Mouse (Mus musculus): ENCODE results near the gene Cdcp1. TPM values are rescaled to one million over a fixed set of nuclear protein-coding genes. Genes with fewer than 3 reads are reported as not detected.

The Cdcp1 gene
- polyA plus RNA-seq, 1 experiment from 2014 or later: 0.14 TPM

- WGBS: 64% methylated on average over 9 of the region's 9 CpGs
- ATAC-seq (ENCODE audit: insufficient number of reproducible peaks, insufficient read depth, low FRiP score, low read depth): no peak
- H3K4me2 ChIP-seq (ENCODE audit: low read length): no peak overlapping the region
- H3K4me1 ChIP-seq (ENCODE audit: control insufficient read depth in 2 of 2, insufficient read depth in 2 of 2, low read length in 2 of 2): peaks cover 6 to 9% of the 10 kb centered on the region in 2 experiments; a peak in 3 of 4 replicates
- H3K9ac ChIP-seq (ENCODE audit: low read length): no peak overlapping the region
- H3K27me3 ChIP-seq (ENCODE audit: control insufficient read depth, insufficient read depth, low read length): peaks cover 22% of the 10 kb centered on the region; the same call in 1 of the 2 replicates
- H3K36me3 ChIP-seq (ENCODE audit: control insufficient read depth, insufficient read depth, low read length): no peaks in the 10 kb centered on the region
- no peaks in the 10 kb centered on the region for H3K9me3 ChIP-seq (ENCODE audit: control insufficient read depth, low read length)
- H3K27ac ChIP-seq (replicated peaks in 1 of 2; ENCODE audit: control insufficient read depth in 1 of 2, insufficient read depth in 1 of 2, low read depth in 2 of 2, low read length in 2 of 2): no peak overlapping the region
- no peak overlapping the region for H3K4me3 ChIP-seq (ENCODE audit: control insufficient read depth in 1 of 2, insufficient read depth in 1 of 2, low read depth in 1 of 2, low read length in 2 of 2)
Observed at GRCm38 (mm10) chr9:123213371-123213770, 2.5 kb downstream of the Cdcp1 start.

- WGBS: 94% methylated on average over 1 of the region's 1 CpGs
- Histone ChIP-seq H3K9ac (ENCODE audit: low read length) (no peak overlapping the region), H3K27ac (replicated peaks in 1 of 2; ENCODE audit: control insufficient read depth in 1 of 2, insufficient read depth in 1 of 2, low read depth in 2 of 2, low read length in 2 of 2) (no peak overlapping the region), H3K27me3 (ENCODE audit: control insufficient read depth, insufficient read depth, low read length) (no peaks in the 10 kb centered on the region), H3K4me3 (ENCODE audit: control insufficient read depth in 1 of 2, insufficient read depth in 1 of 2, low read depth in 1 of 2, low read length in 2 of 2) (no peak overlapping the region), H3K36me3 (ENCODE audit: control insufficient read depth, insufficient read depth, low read length) (no peaks in the 10 kb centered on the region), H3K9me3 (ENCODE audit: control insufficient read depth, low read length) (no peaks in the 10 kb centered on the region), H3K4me1 (ENCODE audit: control insufficient read depth in 2 of 2, insufficient read depth in 2 of 2, low read length in 2 of 2) (peaks cover 0 to 2% of the 10 kb centered on the region in 2 experiments; a peak in 1 of 4 replicates), H3K4me2 (ENCODE audit: low read length) (no peak overlapping the region)
- ATAC-seq (ENCODE audit: insufficient number of reproducible peaks, insufficient read depth, low FRiP score, low read depth): no peak
Observed at GRCm38 (mm10) chr9:123207895-123208294, 7.9 kb downstream of the Cdcp1 start.

GRCm38 (mm10) chr9:123206948-123207347, 8.9 kb downstream of the Cdcp1 start:
- no peak overlapping the region for H3K4me2 ChIP-seq (ENCODE audit: low read length)
- no peak overlapping the region for H3K27ac ChIP-seq (replicated peaks in 1 of 2; ENCODE audit: control insufficient read depth in 1 of 2, insufficient read depth in 1 of 2, low read depth in 2 of 2, low read length in 2 of 2)
- no peaks in the 10 kb centered on the region for H3K9me3 ChIP-seq (ENCODE audit: control insufficient read depth, low read length)
- no peak overlapping the region for H3K4me3 ChIP-seq (ENCODE audit: control insufficient read depth in 1 of 2, insufficient read depth in 1 of 2, low read depth in 1 of 2, low read length in 2 of 2)
- 74% methylated on average over 2 of the region's 2 CpGs for WGBS
- no peak for ATAC-seq (ENCODE audit: insufficient number of reproducible peaks, insufficient read depth, low FRiP score, low read depth)
- H3K4me1 ChIP-seq (ENCODE audit: control insufficient read depth in 2 of 2, insufficient read depth in 2 of 2, low read length in 2 of 2): peaks cover 0 to 2% of the 10 kb centered on the region in 2 experiments; a peak in 1 of 4 replicates
- H3K27me3 ChIP-seq (ENCODE audit: control insufficient read depth, insufficient read depth, low read length): no peaks in the 10 kb centered on the region
- no peaks in the 10 kb centered on the region for H3K36me3 ChIP-seq (ENCODE audit: control insufficient read depth, insufficient read depth, low read length)
- H3K9ac ChIP-seq (ENCODE audit: low read length): no peak overlapping the region

GRCm38 (mm10) chr9:123206526-123206925, 9.3 kb downstream of the Cdcp1 start:
- no peak for ATAC-seq (ENCODE audit: insufficient number of reproducible peaks, insufficient read depth, low FRiP score, low read depth)
- peaks cover 0 to 2% of the 10 kb centered on the region in 2 experiments; a peak in 1 of 4 replicates for H3K4me1 ChIP-seq (ENCODE audit: control insufficient read depth in 2 of 2, insufficient read depth in 2 of 2, low read length in 2 of 2)
- no peaks in the 10 kb centered on the region for H3K27me3 ChIP-seq (ENCODE audit: control insufficient read depth, insufficient read depth, low read length)
- no peaks in the 10 kb centered on the region for H3K9me3 ChIP-seq (ENCODE audit: control insufficient read depth, low read length)
- no peak overlapping the region for H3K4me2 ChIP-seq (ENCODE audit: low read length)
- H3K27ac ChIP-seq (replicated peaks in 1 of 2; ENCODE audit: control insufficient read depth in 1 of 2, insufficient read depth in 1 of 2, low read depth in 2 of 2, low read length in 2 of 2): no peak overlapping the region
- 40% methylated on average over 2 of the region's 2 CpGs for WGBS
- H3K36me3 ChIP-seq (ENCODE audit: control insufficient read depth, insufficient read depth, low read length): no peaks in the 10 kb centered on the region
- H3K9ac ChIP-seq (ENCODE audit: low read length): no peak overlapping the region
- H3K4me3 ChIP-seq (ENCODE audit: control insufficient read depth in 1 of 2, insufficient read depth in 1 of 2, low read depth in 1 of 2, low read length in 2 of 2): no peak overlapping the region

GRCm38 (mm10) chr9:123200116-123200515, 15.7 kb downstream of the Cdcp1 start:
- H3K9me3 ChIP-seq (ENCODE audit: control insufficient read depth, low read length): no peaks in the 10 kb centered on the region
- no peak overlapping the region for H3K4me2 ChIP-seq (ENCODE audit: low read length)
- no peak overlapping the region for H3K4me3 ChIP-seq (ENCODE audit: control insufficient read depth in 1 of 2, insufficient read depth in 1 of 2, low read depth in 1 of 2, low read length in 2 of 2)
- no peak overlapping the region for H3K27ac ChIP-seq (replicated peaks in 1 of 2; ENCODE audit: control insufficient read depth in 1 of 2, insufficient read depth in 1 of 2, low read depth in 2 of 2, low read length in 2 of 2)
- no peak overlapping the region for H3K9ac ChIP-seq (ENCODE audit: low read length)
- H3K4me1 ChIP-seq (ENCODE audit: control insufficient read depth in 2 of 2, insufficient read depth in 2 of 2, low read length in 2 of 2): no peaks in the 10 kb centered on the region
- no peaks in the 10 kb centered on the region for H3K36me3 ChIP-seq (ENCODE audit: control insufficient read depth, insufficient read depth, low read length)
- H3K27me3 ChIP-seq (ENCODE audit: control insufficient read depth, insufficient read depth, low read length): no peaks in the 10 kb centered on the region
- ATAC-seq (ENCODE audit: insufficient number of reproducible peaks, insufficient read depth, low FRiP score, low read depth): no peak
- 60% methylated on average over 3 of the region's 3 CpGs for WGBS

- Histone ChIP-seq H3K4me2 (ENCODE audit: low read length) (no peak overlapping the region), H3K9ac (ENCODE audit: low read length) (no peak overlapping the region), H3K4me3 (ENCODE audit: control insufficient read depth in 1 of 2, insufficient read depth in 1 of 2, low read depth in 1 of 2, low read length in 2 of 2) (no peak overlapping the region), H3K27me3 (ENCODE audit: control insufficient read depth, insufficient read depth, low read length) (no peaks in the 10 kb centered on the region), H3K27ac (replicated peaks in 1 of 2; ENCODE audit: control insufficient read depth in 1 of 2, insufficient read depth in 1 of 2, low read depth in 2 of 2, low read length in 2 of 2) (no peak overlapping the region), H3K4me1 (ENCODE audit: control insufficient read depth in 2 of 2, insufficient read depth in 2 of 2, low read length in 2 of 2) (peaks cover 2 to 5% of the 10 kb centered on the region in 2 experiments; a peak in 3 of 4 replicates), H3K9me3 (ENCODE audit: control insufficient read depth, low read length) (no peaks in the 10 kb centered on the region), H3K36me3 (ENCODE audit: control insufficient read depth, insufficient read depth, low read length) (no peaks in the 10 kb centered on the region)
- WGBS: 74% methylated on average over 2 of the region's 2 CpGs
- ATAC-seq (ENCODE audit: insufficient number of reproducible peaks, insufficient read depth, low FRiP score, low read depth): no peak
Observed at GRCm38 (mm10) chr9:123188271-123188670, 27.6 kb downstream of the Cdcp1 start.

- ATAC-seq (ENCODE audit: insufficient number of reproducible peaks, insufficient read depth, low FRiP score, low read depth): no peak
- H3K4me2 ChIP-seq (ENCODE audit: low read length): no peak overlapping the region
- no peak overlapping the region for H3K4me3 ChIP-seq (ENCODE audit: control insufficient read depth in 1 of 2, insufficient read depth in 1 of 2, low read depth in 1 of 2, low read length in 2 of 2)
- H3K36me3 ChIP-seq (ENCODE audit: control insufficient read depth, insufficient read depth, low read length): no peaks in the 10 kb centered on the region
- no peak overlapping the region for H3K27ac ChIP-seq (replicated peaks in 1 of 2; ENCODE audit: control insufficient read depth in 1 of 2, insufficient read depth in 1 of 2, low read depth in 2 of 2, low read length in 2 of 2)
- no peaks in the 10 kb centered on the region for H3K27me3 ChIP-seq (ENCODE audit: control insufficient read depth, insufficient read depth, low read length)
- H3K9me3 ChIP-seq (ENCODE audit: control insufficient read depth, low read length): no peaks in the 10 kb centered on the region
- H3K4me1 ChIP-seq (ENCODE audit: control insufficient read depth in 2 of 2, insufficient read depth in 2 of 2, low read length in 2 of 2): peaks cover 2 to 5% of the 10 kb centered on the region in 2 experiments; a peak in 3 of 4 replicates
- H3K9ac ChIP-seq (ENCODE audit: low read length): no peak overlapping the region
- 72% methylated on average over 5 of the region's 5 CpGs for WGBS
Observed at GRCm38 (mm10) chr9:123187589-123187988, 28.2 kb downstream of the Cdcp1 start.

GRCm38 (mm10) chr9:123186151-123186550, 29.7 kb downstream of the Cdcp1 start:
- Histone ChIP-seq H3K27ac (replicated peaks in 1 of 2; ENCODE audit: control insufficient read depth in 1 of 2, insufficient read depth in 1 of 2, low read depth in 2 of 2, low read length in 2 of 2) (no peak overlapping the region), H3K4me3 (ENCODE audit: control insufficient read depth in 1 of 2, insufficient read depth in 1 of 2, low read depth in 1 of 2, low read length in 2 of 2) (no peak overlapping the region), H3K9ac (ENCODE audit: low read length) (no peak overlapping the region), H3K4me1 (ENCODE audit: control insufficient read depth in 2 of 2, insufficient read depth in 2 of 2, low read length in 2 of 2) (peaks cover 2 to 5% of the 10 kb centered on the region in 2 experiments; a peak in 3 of 4 replicates), H3K9me3 (ENCODE audit: control insufficient read depth, low read length) (no peaks in the 10 kb centered on the region), H3K36me3 (ENCODE audit: control insufficient read depth, insufficient read depth, low read length) (no peaks in the 10 kb centered on the region), H3K27me3 (ENCODE audit: control insufficient read depth, insufficient read depth, low read length) (no peaks in the 10 kb centered on the region), H3K4me2 (ENCODE audit: low read length) (no peak overlapping the region)
- no peak for ATAC-seq (ENCODE audit: insufficient number of reproducible peaks, insufficient read depth, low FRiP score, low read depth)
- 86% methylated on average over 5 of the region's 5 CpGs for WGBS
